Mouse (Mus musculus) kidney, postnatal 25 days (tissue): ENCODE results near the gene Slc30a1.

Experiments
- DNase-seq, 2 experiments: peaks; one replicate each; pipeline ENCODE4 v3.0.0; 2021; ENCODE audit warnings: mixed read lengths in 2 of 2

Slc30a1 gene

GRCm38 (mm10) chr1:191906571-191907430 lies at the start of gene Slc30a1:
Gene Slc30a1, plus strand, starts transcription at chr1:191906767.
- DNase-seq = peak; percentile 100

- DNase-seq = peak; percentile 44 to 67
These were observed 49.5 kb upstream of the Slc30a1 start for GRCm38 (mm10) chr1:191856886-191857651.

GRCm38 (mm10) chr1:191858136-191858535 lies 48.4 kb upstream of the Slc30a1 start:
- DNase-seq = no peak

GRCm38 (mm10) chr1:191859847-191860246 lies 46.7 kb upstream of the Slc30a1 start:
- DNase-seq = no peak

- peak in 1 of 2 experiments; percentile 57 for DNase-seq
These were observed 45.3 kb upstream of the Slc30a1 start for GRCm38 (mm10) chr1:191861247-191861646.

- no peak for DNase-seq
These were observed 42.6 kb upstream of the Slc30a1 start for GRCm38 (mm10) chr1:191863833-191864550.

GRCm38 (mm10) chr1:191864551-191865027 lies 42.0 kb upstream of the Slc30a1 start:
- DNase-seq = no peak

GRCm38 (mm10) chr1:191872076-191872710 lies 34.4 kb upstream of the Slc30a1 start:
- DNase-seq = peak; percentile 62 to 78

GRCm38 (mm10) chr1:191875006-191875405 lies 31.6 kb upstream of the Slc30a1 start:
- no peak for DNase-seq

- no peak for DNase-seq
These were observed 30.8 kb upstream of the Slc30a1 start for GRCm38 (mm10) chr1:191875683-191876305.

- peak; percentile 40 to 64 for DNase-seq
These were observed 28.9 kb upstream of the Slc30a1 start for GRCm38 (mm10) chr1:191877681-191878080.

- no peak for DNase-seq
These were observed 28.0 kb upstream of the Slc30a1 start for GRCm38 (mm10) chr1:191878518-191878921.

- no peak for DNase-seq
These were observed 26.3 kb upstream of the Slc30a1 start for GRCm38 (mm10) chr1:191880247-191880646.

GRCm38 (mm10) chr1:191880921-191881609 lies 25.5 kb upstream of the Slc30a1 start:
- DNase-seq = peak; percentile 44 to 56

GRCm38 (mm10) chr1:191881663-191882062 lies 24.9 kb upstream of the Slc30a1 start:
- no peak for DNase-seq

- no peak for DNase-seq
These were observed 23.9 kb upstream of the Slc30a1 start for GRCm38 (mm10) chr1:191882474-191883206.

- DNase-seq = no peak
These were observed 22.9 kb upstream of the Slc30a1 start for GRCm38 (mm10) chr1:191883654-191884053.

- peak; percentile 48 to 67 for DNase-seq
These were observed 14.7 kb upstream of the Slc30a1 start for GRCm38 (mm10) chr1:191891912-191892311.

GRCm38 (mm10) chr1:191894386-191894785 lies 12.2 kb upstream of the Slc30a1 start:
- no peak for DNase-seq

- DNase-seq = no peak
These were observed 11.7 kb upstream of the Slc30a1 start for GRCm38 (mm10) chr1:191894857-191895256.
